Mouse (Mus musculus): ENCODE measurements around the gene Olfr506. TPM values are rescaled to one million over a fixed set of nuclear protein-coding genes. Genes with fewer than 3 reads are reported as not detected.

Gene Olfr506
- polyA plus RNA-seq, 1 experiment from 2014 or later, result not detected

Other genes with a start within 250 kb of the Olfr506 start
- gene Olfr494, start 245.5 kb upstream of the Olfr506 start, polyA plus RNA-seq (2014; fragmentation: Nextera tagmentation; extraction: Ambion mirVana), result not detected in 2 replicates
- gene Olfr495, start 217.6 kb upstream of the Olfr506 start, polyA plus RNA-seq (2014; fragmentation: Nextera tagmentation; extraction: Ambion mirVana), result not detected in 2 replicates
- not detected in 2 replicates for gene Olfr497, start 190.4 kb upstream of the Olfr506 start, polyA plus RNA-seq (2014; fragmentation: Nextera tagmentation; extraction: Ambion mirVana)
- not detected in 2 replicates for gene Olfr498, start 145.5 kb upstream of the Olfr506 start, polyA plus RNA-seq (2014; fragmentation: Nextera tagmentation; extraction: Ambion mirVana)
- gene Olfr502, start 85.7 kb upstream of the Olfr506 start, polyA plus RNA-seq (2014; fragmentation: Nextera tagmentation; extraction: Ambion mirVana), result not detected in 2 replicates
- not detected in 2 replicates for gene Olfr503, start 66.3 kb upstream of the Olfr506 start, polyA plus RNA-seq (2014; fragmentation: Nextera tagmentation; extraction: Ambion mirVana)
- not detected in 2 replicates for gene Olfr504, start 45.0 kb upstream of the Olfr506 start, polyA plus RNA-seq (2014; fragmentation: Nextera tagmentation; extraction: Ambion mirVana)
- gene Olfr507, start 11.0 kb downstream of the Olfr506 start, polyA plus RNA-seq (2014; fragmentation: Nextera tagmentation; extraction: Ambion mirVana), result not detected in 2 replicates
- not detected in 2 replicates for gene Olfr508, start 19.2 kb downstream of the Olfr506 start, polyA plus RNA-seq (2014; fragmentation: Nextera tagmentation; extraction: Ambion mirVana)
- gene Olfr509, start 41.1 kb downstream of the Olfr506 start, polyA plus RNA-seq (2014; fragmentation: Nextera tagmentation; extraction: Ambion mirVana), result not detected in 2 replicates
- not detected in 2 replicates for gene Olfr510, start 55.6 kb downstream of the Olfr506 start, polyA plus RNA-seq (2014; fragmentation: Nextera tagmentation; extraction: Ambion mirVana)
- gene Olfr512, start 102.5 kb downstream of the Olfr506 start, polyA plus RNA-seq (2014; fragmentation: Nextera tagmentation; extraction: Ambion mirVana), result not detected in 2 replicates
- gene Olfr513, start 140.2 kb downstream of the Olfr506 start, polyA plus RNA-seq (2014; fragmentation: Nextera tagmentation; extraction: Ambion mirVana), result not detected in 2 replicates
- gene Olfr514, start 215.2 kb downstream of the Olfr506 start, polyA plus RNA-seq (2014; fragmentation: Nextera tagmentation; extraction: Ambion mirVana), result not detected in 2 replicates
- gene Olfr516, start 239.7 kb downstream of the Olfr506 start, polyA plus RNA-seq (2014; fragmentation: Nextera tagmentation; extraction: Ambion mirVana), result not detected in 2 replicates